In the genomic region with DNA sequence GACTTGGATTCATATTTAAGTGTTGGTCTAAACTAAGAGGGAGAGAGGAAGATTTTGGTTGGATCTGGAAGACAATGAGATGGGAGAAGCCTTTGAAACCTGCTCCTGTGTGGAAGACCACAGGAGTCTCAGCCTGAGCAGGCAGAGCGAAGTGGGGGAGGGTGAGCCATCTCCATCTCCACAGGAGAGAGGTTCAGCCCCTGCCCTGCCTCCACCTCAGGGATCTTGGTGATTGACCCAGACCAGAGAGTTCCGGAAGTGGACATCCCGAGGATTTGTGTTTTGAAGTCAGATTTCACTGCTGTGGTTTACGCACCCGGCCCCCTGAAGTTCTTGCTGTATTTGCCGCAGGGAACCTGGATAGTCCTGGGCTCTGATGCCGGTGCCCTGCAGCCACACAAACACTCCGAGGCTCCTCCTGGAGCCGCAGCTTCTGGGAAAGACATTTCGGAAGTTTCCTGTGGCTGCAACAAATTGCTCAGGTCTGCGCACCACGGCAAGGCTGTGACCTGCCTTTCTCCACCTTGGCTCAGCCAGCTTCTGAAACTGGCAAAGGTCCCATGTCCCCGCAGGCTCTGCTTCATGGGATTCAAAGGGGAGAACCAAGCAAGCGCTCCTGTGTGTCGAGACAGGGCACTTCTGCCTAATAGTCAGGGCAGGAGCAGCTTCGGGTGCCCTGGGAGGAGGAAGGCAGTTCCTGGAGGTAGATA, we compare ENCODE assay signal across 8 mouse cellular contexts.
DNase-seq lines count a peak whose midpoint lies in the region; ATAC-seq and TF ChIP-seq lines count a peak whose summit lies in the region.

No protein-coding gene starts in this region.

- TF ChIP-seq CTCF in gastrocnemius, adult 2 months (IDR thresholded peaks at IDR 0.05), result no peak

- H3K4me1 ChIP-seq in stomach, embryonic 14.5 days (ENCODE audit: control insufficient read depth, insufficient read depth, low read length), result peaks cover 7% of the 10 kb centered on the region; the same call in 1 of the 2 replicates

- DNase-seq in gastrocnemius, adult 2 months, result peak; percentile 33
- no peak for DNase-seq in gastrocnemius, postnatal 25 days
- peak; percentile 24 to 36 for DNase-seq in heart, postnatal 10 days
- peak; percentile 49 to 59 for DNase-seq in kidney, postnatal 4 days
- no peak for DNase-seq in urinary bladder, postnatal 14 days (ENCODE audit: low spot score)
- DNase-seq in adrenal gland, adult 2 months, result no peak

- H3K27me3 ChIP-seq in stomach, embryonic 14.5 days (ENCODE audit: control insufficient read depth, insufficient read depth, low read length), result no peaks in the 10 kb centered on the region

- H3K4me3 ChIP-seq in gastrocnemius, adult 2 months, result peak overlapping the region; percentile 55
- H3K4me3 ChIP-seq in stomach, embryonic 14.5 days (ENCODE audit: low read depth, low read length), result peak overlapping the region; percentile 7; the same call in 1 of the 2 replicates

- H3K27ac ChIP-seq in gastrocnemius, adult 2 months, result peak overlapping the region; percentile 48
- H3K27ac ChIP-seq in stomach, embryonic 14.5 days (ENCODE audit: low read length), result no peak overlapping the region

- 10% methylated on average over 16 of the region's 16 CpGs for WGBS in stomach, embryonic 14.5 days

- H3K36me3 ChIP-seq in stomach, embryonic 14.5 days (ENCODE audit: control insufficient read depth, insufficient read depth, low read length), result no peaks in the 10 kb centered on the region

- peak overlapping the region; percentile 43 for H3K4me2 ChIP-seq in stomach, embryonic 14.5 days (replicated peaks; ENCODE audit: low read depth, low read length)

- no peaks in the 10 kb centered on the region for H3K9me3 ChIP-seq in stomach, embryonic 14.5 days (ENCODE audit: control insufficient read depth, low read depth, low read length)

- H3K9ac ChIP-seq in stomach, embryonic 14.5 days (replicated peaks; ENCODE audit: low read depth, low read length), result no peak overlapping the region

- intact Hi-C loops in gastrocnemius, adult 2 months (cut with DNase I), result no loop called here
- intact Hi-C loops in heart, postnatal 10 days (cut with DNase I), result no loop called here

- peak; percentile 36 for ATAC-seq in common myeloid progenitor, adult 5-6 weeks (replicated peaks; ENCODE audit: low read depth, poor library complexity, severe bottlenecking)
- no peak for ATAC-seq in stomach, embryonic 14.5 days (ENCODE audit: insufficient number of reproducible peaks, insufficient read depth, low FRiP score, low read depth)

Comparison
In these comparisons a context has a peak if more than half of its experiments do, and no peak if none do; other contexts are left out.
1. DNase-seq: peak in gastrocnemius, adult 2 months (single experiment), heart, postnatal 10 days (2 of 2) and kidney, postnatal 4 days (2 of 2); none in gastrocnemius, postnatal 25 days (single experiment), urinary bladder, postnatal 14 days (single experiment) and adrenal gland, adult 2 months (single experiment).